Mouse (Mus musculus) lung, postnatal 10 days (tissue): ENCODE measurements around the gene Slc4a4.
A peak's percentile ranks its signal among the peaks of the same experiment; 100 is the strongest.

Source experiments
- DNase-seq: peaks from one replicate; pipeline ENCODE4 v3.0.0; 2021

Gene Slc4a4

DNA sequence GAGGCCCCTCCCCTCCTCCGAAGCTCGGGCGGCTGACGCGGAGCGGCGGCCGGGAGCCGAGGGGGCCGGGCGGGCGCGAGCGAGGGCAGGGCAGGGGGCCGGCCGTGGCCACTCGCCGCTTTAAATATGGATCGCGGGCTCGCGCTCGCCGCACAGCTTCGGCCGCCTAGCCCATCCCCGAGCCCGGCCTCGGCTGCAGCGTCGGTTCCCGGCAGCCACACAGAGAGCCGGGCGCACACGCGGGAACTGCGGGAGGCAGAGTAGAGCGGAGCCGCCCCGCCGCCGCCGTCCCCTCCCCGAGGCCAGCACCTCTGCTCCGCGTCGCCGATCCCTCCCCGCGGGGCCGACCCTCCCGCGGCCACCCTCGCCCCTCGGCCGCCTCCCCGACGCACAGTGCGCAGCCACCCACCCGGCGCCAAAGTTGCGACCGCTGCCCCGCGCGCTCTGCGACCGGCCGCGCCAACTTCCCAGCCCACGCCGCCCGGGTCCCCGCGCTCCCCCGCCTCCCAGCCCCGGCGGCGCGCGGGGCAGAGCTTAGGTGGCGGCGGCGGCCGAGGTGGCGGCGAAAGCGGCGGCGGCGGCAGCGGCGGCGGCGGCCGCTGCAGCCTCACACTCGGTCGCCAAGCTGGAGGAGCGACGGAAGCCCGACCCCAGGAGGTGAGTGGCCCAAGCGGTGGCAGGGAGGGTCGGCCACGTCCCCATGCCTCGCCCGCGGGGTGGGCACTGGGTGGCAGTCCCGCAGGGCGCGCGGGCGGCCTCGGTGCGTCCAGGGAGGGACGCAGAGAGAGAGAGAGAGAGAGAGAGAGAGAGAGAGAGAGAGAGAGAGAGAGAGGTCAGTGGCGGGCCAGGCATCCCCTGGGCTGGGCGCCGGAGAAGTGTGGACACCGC is at the start of gene Slc4a4:
Gene Slc4a4, plus strand, starts transcription at position 151 of the 888 bp plus-strand sequence.
- peak; percentile 69 for DNase-seq

DNA sequence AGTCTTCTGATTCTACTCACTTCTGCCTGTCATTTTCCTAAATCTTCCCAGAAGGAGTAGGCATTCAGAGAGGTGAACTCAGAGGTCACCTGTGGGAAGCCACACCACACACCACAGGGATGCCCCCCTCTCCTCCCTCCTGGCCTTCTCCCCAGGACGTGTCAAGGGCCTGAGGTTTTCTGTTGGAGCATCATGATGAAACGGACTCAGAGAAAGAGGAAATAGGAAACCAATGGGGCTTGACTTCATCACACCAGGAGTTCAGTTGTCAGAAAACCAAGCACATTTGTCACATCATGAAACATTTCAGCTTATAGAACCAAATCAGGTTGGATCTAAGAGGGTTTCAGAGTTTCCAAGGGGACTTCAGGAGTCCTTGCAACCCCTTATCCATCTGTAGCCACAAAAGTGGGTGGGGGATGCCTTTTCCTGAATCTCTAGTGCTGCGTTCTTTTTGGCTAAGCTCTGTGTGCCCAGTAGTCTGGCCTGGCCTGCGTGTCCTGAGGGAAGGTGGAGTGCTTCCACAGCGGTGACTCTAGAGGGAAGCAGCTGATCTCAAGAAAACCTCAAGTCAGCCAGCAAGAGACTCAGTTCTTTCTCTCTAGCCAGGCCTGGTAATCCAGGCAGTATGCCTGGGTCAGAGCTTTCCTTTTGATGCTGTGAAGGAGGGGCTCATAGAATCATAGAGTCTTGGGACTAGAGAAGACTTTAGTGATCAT is 46.4 kb upstream of the Slc4a4 start:
- DNase-seq = no peak

DNA sequence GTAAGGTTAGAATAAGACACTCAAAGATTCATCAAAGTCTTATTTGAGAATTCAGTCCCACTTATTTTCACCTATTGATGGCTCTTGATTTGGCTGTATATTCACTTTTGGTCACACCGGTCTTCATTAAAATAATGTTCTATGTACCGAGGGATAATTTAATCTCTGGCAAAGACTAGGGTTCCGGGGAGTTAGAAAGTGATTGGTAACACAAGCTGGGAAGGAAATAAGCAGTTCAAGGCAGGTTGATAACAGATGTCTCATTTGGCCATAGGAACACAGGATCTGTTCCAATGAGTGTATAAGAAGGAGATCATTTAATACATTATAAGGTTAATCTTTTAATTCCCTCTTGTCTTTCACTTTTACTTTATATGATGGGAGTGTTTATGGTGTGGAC is 29.3 kb upstream of the Slc4a4 start:
- DNase-seq = no peak

DNA sequence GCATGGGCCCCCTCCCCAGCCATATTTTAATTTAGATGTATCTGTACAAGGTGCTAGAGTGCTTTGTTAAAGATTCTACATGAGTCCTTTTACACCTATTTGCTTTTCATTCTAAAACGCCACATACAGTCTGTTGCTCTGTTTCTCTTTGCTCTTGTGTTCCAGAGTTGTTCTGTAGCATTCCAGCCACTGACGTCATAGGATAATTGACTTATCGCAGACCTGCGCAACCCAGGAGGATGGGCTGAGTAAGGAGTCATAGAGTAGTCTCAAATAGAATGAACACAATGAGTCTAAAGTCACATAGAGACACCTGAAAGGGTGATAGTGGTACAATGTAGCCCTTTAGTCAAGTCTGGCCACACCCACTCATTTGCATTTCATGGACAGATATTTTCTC is 28.8 kb upstream of the Slc4a4 start:
- DNase-seq = no peak

DNA sequence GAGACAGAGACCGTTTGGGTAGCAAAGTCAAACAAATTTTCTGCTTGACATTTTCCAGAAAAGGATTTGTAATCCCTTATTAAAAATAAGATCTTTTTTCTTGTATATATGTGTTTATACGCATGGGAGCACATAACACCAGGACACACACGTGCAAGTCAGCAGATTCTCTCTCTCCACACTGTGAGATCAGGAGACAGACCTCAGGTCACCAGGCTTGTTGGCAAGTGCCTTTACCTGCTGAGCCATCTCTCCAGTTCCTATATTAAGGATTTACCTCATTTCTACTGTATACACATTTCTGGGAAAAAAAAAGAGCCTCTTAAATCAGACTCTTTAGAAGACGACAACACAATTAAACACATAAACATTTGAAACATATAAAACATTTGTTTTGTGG is 28.4 kb upstream of the Slc4a4 start:
- no peak for DNase-seq

DNA sequence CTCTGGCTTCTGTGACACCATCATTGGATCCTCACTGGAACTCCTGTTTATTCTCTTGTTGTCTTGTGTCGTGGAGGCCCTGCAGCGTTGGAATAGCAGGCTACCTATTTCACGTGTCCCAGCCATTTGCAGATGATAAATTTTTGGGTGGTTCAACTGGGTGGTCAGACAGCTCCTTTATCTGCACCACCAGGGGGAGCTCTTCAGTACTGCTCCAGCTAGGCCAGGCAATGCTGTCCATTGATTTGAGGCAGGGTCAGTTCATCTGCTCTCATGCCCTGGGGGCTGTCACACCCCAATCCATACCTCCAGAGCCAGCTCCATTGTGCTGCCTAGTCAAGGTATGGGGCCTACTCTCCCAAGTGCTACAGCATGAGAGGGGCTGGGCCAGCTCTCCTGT is 24.5 kb upstream of the Slc4a4 start:
- DNase-seq = peak; percentile 41

DNA sequence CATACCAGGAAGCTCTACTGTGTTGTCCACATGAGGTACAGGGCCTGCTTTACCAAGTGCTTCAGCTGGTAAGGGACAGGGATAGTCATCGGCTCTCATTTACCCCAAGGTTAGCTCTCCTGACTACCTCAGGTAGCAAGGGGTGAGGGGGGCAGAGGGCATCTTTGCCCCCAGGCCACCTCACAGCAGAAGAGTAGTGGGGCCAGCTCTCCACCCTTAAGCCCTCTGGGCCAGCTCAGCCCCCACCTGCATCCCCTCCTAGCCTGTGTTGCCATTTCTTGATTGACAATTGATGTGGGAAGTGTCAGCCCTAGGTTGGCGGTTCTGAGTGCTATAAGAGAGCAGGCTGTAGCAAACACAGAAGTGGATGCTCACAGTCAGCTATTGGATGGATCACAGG is 23.8 kb upstream of the Slc4a4 start:
- DNase-seq = no peak

DNA sequence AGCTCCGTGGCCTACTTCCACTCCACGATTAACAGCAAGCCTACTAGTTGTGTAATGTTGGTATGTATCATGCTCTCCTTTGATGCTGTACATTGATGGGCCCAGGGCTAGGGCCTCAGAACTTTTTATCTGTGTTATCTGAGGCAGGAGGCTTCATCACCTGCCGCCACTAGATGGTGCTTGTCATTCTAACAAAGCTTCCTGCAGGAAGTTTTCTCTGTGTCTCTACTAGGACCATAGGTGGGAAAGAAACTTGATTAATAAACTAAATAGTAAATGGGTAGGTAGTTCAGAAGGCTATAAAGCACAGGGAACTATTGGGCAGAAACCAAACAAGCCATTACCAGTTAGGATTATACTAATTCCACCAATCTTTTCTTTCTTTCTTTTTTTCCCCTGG is 2.5 kb upstream of the Slc4a4 start:
- peak; percentile 53 for DNase-seq

DNA sequence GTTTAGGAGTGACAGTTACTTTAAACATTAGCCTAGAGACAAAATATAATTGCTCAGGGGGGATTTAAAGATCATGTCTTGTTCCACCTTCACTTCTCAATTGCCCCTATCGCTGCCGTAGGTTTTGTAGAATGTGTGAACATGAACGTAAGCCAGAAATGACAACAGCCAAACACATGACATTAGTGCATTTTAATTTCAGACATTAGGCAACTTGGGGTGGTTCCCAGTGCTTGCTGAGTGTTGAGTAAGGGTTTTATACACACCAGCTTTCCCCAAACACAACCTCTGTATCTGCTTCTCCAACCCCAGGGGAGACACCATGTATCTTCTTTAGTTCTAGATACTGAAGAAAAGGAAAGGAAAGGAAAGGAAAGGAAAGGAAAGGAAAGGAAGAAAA is 1.1 kb upstream of the Slc4a4 start:
- DNase-seq = peak; percentile 13

DNA sequence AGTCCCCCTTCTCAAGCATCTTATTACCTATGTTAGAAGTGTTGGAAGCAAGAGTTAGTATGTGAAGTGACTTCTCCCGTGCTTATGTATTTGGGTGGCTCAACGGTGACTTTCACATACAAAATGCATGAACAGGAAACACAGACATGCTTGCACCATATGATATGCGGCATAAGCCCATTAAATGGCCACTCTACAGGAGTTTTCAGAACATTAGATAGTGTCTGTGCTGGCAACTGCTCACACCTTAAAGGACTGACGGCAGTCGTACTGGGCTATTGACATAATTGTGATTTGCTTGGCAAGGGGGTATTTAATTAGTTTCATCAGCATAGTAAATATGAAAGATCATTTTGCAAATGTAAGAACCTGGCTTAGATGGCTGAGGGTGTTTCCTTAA is 674 bp upstream of the Slc4a4 start:
- no peak for DNase-seq

DNA sequence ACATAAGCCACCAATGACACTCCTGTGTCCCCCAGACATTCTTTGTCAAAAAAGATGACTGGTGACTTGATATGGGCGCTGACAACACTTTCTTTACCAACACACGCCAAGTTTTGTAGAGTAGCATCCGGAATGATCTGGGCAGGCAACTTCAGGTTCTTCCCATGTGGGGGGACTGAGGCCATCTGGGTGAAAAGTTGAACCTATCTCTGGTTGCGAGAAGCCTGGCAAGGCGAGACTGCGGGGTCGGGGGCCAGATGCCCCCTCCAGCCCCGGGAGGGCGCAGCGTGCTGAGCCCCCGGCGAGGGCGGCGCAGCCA is 310 bp upstream of the Slc4a4 start:
- DNase-seq = no peak

DNA sequence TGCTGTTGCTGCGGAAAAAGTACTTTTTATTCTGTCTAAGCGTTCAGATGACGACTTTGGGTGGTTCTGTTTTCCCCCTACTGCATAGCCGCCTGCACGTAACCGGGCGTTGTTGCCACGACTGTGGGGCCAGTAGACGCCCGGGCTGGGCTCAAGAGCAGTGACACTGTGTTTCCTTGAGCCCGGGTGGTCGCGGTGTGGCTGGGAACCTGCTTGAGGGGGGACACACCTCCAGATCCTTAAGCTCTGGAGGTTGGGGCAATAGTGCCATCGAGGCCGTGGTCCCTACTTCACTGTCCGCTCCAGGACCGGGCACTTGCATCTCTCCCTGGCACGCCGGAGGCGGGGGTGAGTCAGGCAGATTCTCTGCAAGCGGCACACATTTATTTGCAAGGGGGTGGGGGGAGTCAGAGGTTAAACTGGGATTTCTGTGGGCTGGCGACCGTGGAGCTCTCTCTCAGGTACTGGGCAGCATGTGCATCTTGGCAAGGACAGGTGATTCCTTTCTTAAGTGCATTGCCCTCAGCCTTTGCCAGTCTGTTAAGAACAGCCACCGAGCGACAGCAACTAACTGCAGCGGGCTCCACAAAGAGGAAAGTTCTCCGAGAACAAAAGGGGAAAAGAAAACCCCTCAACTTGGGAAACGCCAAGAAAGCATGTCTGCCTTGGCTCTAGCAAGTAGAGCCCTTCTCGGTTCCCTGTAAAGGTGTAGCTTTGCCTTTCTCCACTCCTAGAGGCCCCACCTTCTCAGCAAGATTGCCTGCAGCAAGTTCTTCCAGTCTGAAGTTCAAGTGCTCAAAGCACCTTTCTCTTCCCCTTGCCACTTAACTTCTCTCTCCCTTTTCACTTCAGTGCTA is 1.2 kb downstream of the Slc4a4 start:
- DNase-seq = peak; percentile 31

DNA sequence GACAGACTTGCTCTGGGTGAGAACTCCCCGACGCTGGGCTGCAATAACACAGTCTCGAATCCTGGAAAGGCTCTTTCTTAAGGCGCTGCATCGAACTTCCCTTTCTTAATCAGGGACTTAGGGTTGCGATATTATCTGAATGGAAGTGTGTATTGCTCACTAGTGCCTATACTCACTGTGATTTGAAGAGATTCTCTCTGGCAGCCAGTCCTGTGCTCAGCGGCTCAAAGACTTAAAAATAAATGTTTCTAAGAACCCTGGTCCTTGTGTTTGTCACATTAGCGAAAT is 1.7 kb downstream of the Slc4a4 start:
- no peak for DNase-seq

DNA sequence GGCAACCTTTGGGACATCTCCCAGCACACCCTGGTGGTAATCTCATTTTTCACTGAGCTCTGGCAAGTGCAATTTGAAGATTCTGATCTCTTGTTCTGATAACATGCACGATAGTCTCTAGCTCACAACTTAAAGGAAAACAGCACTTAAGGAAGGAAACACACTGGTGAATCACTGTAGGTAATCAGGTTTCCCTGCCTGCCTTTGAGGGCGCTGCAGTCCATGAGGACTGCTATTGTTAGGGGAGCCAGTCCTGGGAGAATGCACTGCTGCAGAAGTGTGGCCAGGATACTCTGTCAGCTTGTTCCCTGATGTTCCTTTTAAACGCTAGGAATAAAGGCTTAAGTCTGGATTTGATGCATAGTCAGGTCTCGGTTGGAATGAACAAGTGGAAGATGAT is 2.7 kb downstream of the Slc4a4 start:
- DNase-seq = no peak

DNA sequence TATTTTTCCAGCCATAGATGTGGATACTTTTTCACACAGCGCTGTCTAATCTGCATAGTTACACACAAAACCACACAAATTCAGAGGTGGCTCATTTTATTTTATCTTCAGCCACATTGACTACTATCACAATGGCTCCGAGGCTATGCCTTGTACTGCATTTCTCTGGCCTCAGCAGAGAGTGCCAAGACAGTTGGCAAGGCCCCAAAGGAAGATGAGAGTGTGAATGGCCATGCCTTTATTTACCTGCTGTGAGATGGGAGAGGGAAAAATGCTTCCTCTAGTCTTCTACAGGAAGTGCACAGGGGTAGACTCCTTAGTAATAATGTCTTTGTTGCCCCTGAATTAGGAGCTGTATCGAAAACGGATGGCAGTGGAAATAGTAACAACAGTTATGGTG is 3.5 kb downstream of the Slc4a4 start:
- DNase-seq = no peak

DNA sequence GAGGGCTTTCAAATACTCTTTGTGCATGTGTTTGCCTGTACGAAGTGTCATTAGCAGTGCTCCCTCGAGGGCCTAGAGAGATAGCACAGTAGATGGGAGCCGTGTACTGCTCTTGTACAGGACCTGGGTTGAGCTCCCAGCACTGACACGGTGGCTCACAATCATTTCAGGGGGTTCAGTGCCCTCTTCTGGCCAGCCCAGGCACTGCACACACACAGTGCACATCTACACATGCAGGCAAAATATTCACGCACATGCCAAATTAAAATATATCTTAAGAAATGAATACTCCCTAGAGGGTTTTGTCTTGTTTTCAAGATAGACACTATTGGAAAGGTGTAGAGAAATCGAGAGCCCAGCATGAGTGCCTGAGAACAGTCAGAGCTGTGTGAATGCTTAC is 10.0 kb downstream of the Slc4a4 start:
- DNase-seq = no peak

DNA sequence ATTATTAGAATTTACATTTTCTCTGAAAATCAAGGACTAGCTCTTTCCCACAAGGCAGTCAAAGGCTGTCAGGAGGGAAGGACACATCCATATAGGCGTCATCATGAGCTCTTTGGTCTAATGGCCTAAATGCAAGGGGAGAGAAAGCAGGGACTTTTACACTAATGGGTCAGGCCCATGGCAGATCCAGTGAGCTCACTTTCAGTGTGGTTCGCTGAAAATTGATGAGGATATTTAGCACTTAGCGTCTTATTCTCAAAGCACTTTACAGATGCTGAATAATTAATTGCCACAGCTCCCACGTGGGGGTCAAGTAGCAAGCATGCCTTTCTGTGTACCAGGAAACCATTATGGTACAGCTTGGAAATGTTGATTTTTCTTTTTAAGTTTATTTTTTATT is 16.5 kb downstream of the Slc4a4 start:
- DNase-seq = no peak

DNA sequence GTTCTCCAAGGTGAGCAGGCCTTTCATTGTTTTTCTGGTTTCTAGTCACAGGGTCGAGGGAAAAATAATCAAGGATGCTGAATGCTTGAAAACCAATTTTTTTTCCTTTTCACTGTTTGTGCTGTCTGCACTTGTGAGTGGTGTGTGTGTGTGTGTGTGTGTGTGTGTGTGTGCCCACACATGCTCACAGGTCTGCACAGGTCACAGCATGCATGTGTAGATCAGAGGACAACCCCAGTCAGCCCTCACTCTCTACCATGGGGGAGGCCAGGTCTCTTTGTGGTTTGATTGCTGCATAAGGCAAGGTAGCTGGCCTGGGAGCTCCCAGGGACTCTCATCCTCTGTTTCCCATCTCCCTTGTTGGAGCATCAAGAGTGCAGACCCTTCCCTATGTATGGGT is 16.9 kb downstream of the Slc4a4 start:
- no peak for DNase-seq

DNA sequence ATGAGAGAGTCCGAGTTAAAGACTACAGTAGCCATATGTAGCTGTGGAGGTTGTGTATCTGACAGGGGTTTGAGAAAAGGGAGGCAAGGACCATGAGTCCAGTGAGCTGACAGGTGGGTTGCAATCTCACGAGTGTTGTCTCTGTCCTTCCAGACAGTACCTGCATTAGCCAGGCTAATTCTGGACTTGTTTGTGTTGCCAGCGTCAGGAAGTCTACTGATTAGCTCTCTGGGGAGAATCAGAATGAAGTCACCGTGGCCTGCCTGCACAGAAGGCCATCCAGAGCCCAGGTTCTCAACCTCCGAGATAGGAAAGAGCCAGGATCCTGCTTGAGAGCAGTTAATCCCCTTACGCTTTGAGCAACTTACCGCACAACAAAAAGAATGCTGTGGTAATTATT is 18.2 kb downstream of the Slc4a4 start:
- DNase-seq = no peak

DNA sequence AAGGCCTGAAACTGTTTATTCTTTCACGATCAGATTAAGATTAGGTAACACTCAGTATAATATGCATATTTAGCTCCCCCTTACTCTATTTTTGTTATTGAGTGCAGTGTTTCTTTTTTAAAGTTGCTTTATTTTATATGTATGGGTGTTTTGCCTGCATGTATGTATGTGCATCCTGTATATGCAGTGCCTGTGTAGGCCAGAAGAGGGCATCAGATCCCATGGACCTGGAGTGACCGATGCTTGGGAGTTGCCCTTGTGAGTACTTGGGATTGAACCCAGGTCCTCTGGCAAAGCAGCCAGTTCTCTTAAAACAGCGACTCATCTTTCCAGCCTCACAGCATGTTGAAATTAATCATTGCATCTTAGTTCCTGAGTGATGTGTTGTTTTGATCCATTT is 21.0 kb downstream of the Slc4a4 start:
- DNase-seq = no peak

DNA sequence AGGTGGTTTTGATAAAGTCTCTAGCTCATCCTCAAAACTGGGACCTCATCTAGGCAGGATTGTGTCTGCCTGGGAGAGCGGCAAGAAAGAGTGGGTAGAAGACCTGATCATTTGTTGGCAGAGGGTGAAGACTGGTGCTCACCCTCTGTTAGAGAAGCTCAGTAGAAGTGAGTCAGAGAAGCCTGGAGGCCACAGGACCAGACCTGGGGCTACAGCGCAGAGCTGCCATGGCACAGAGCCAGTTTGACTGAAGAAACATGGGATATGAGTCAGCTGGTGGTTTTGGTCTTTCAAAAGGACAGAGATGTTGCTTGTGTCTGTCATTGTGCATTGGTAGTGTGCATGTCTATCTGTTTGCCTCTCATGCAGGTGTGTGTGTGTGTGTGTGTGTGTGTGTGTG is 26.0 kb downstream of the Slc4a4 start:
- peak; percentile 27 for DNase-seq

DNA sequence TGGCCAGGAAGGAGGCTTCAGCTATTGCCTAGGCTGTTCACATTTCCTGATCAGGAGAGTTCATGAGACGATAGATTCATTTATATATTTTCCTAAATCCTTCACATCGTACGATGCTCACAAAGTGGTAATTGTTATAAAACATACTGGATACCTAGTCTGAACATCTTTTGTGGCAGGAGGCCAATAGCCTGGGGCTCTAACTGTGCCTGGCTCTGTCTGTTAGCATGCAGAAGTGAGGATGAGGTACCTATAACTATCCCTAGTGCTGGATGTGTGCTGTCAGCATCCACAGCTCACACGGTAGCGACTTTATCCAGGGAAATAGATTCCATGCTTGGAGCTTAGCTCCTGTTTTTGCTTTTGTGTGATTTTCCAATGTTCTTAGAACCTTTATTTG is 28.5 kb downstream of the Slc4a4 start:
- no peak for DNase-seq

DNA sequence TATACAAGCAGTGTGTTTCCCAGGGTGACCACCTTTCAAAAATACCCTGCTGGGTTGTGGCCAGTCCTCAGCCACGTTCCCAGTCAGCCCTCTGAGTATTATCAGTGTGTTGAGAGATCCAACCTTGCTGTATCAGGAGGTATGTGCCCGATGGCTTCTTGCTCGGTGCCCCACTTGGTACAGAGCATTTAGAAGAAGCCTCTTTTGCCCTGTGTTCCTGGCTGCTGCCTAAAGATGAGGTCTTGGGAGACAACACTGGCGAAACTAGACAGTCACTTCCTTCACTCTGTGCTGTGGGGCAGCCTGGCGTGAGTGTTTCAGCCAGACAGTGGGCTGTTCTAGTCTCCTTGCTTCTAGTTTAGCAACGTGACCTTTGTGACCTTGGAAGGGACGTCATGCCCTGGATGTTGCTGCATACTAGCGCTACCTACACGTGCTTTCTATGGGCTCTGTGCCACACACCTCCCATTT is 29.9 kb downstream of the Slc4a4 start:
- DNase-seq = no peak

DNA sequence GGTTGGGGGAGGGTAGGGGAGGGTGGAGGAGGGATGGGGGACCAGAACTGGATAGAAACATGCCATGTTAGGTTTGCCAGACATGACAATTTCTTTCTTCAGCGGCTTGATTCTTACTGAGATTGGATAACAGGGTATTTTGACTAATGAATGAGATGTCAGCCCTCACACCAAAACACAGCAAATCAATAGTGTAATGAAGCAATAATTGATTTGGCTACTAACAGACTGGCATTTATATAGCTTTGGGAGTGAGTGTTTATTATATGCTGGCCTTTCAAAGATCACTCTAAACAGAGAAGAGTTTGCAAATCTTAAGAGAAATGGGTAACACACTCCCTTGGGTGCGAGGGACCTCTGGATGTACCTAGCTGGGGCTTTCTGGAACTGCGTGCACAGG is 30.6 kb downstream of the Slc4a4 start:
- DNase-seq = no peak
